ENCODE assay signal across 21 mouse cellular contexts in genomic region chr10:79684770-79685600, GRCm38 (mm10). TPM values are rescaled to one million over a fixed set of nuclear protein-coding genes. Genes with fewer than 3 reads are reported as not detected.
DNase-seq lines count a peak whose midpoint lies in the region; ATAC-seq and TF ChIP-seq lines count a peak whose summit lies in the region.
"Had no signal": no experiment of that assay in that cellular context is flagged by ENCODE, and none has a peak within 500 bp of the region (broad histone marks: within the 10 kb centered on the region; RNA-seq: fewer than 3 reads in every experiment).

No protein-coding gene starts in this region.

- H3K4me3 ChIP-seq in gastrocnemius, adult 2 months, result peak overlapping the region; percentile 98
- no peak overlapping the region for H3K4me3 ChIP-seq in intestine, postnatal 0 days (ENCODE audit: low read depth, low read length)
- no peak overlapping the region for H3K4me3 ChIP-seq in intestine, embryonic 16.5 days (ENCODE audit: low read length)
- H3K4me3 ChIP-seq in E14TG2a.4 (replicated peaks; ENCODE audit: low read length), result peak overlapping the region; percentile 100
- H3K4me3 ChIP-seq in liver, embryonic 13.5 days (replicated peaks), result peak overlapping the region; percentile 91; the same call in 1 of the 2 replicates
- H3K4me3 ChIP-seq: embryonic facial prominence, embryonic 13.5 days; forebrain, embryonic 13.5 days had no signal

- ATAC-seq in intestine, postnatal 0 days, result no peak
- no peak for ATAC-seq in intestine, embryonic 16.5 days
- ATAC-seq in liver, embryonic 13.5 days (ENCODE audit: low read depth), result no peak
- ATAC-seq in frontal cortex, adult (ENCODE audit: low TSS enrichment), result no peak
- ATAC-seq: forebrain, embryonic 13.5 days; hindbrain, embryonic 16.5 days had no signal

- H3K27ac ChIP-seq in gastrocnemius, adult 2 months, result peak overlapping the region; percentile 99
- H3K27ac ChIP-seq in intestine, postnatal 0 days (ENCODE audit: low read depth, low read length), result no peak overlapping the region
- no peak overlapping the region for H3K27ac ChIP-seq in intestine, embryonic 16.5 days (ENCODE audit: low read length)
- peak overlapping the region; percentile 98; the same call in 1 of the 2 replicates for H3K27ac ChIP-seq in liver, embryonic 13.5 days
- H3K27ac ChIP-seq: embryonic facial prominence, embryonic 13.5 days; forebrain, embryonic 13.5 days; limb, embryonic 13.5 days had no signal

- H3K4me1 ChIP-seq in intestine, postnatal 0 days (replicated peaks; ENCODE audit: control insufficient read depth, insufficient read depth, low read length), result no peaks in the 10 kb centered on the region; the same call in 1 of the 2 replicates
- peaks cover 24% of the 10 kb centered on the region for H3K4me1 ChIP-seq in intestine, embryonic 16.5 days (ENCODE audit: control insufficient read depth, insufficient read depth, low read length)
- peaks cover 80% of the 10 kb centered on the region for H3K4me1 ChIP-seq in E14TG2a.4 (replicated peaks; ENCODE audit: low read depth, low read length)
- H3K4me1 ChIP-seq in liver, embryonic 13.5 days (replicated peaks), result peaks cover 42% of the 10 kb centered on the region

- intact Hi-C loops in gastrocnemius, adult 2 months (cut with DNase I), result no loop called here
- intact Hi-C loops in gastrocnemius, postnatal 14 days (cut with DNase I; ENCODE audit: low total_unique reads), result no loop called here

- H3K9ac ChIP-seq in intestine, postnatal 0 days (ENCODE audit: low read depth, low read length), result 0 out of 2 replicates have a peak overlapping the region, but pooled peaks have one; percentile 5
- H3K9ac ChIP-seq in intestine, embryonic 16.5 days (ENCODE audit: low read depth, low read length), result no peak overlapping the region
- peak overlapping the region; percentile 91 for H3K9ac ChIP-seq in liver, embryonic 13.5 days

- no peaks in the 10 kb centered on the region for H3K27me3 ChIP-seq in intestine, postnatal 0 days (replicated peaks; ENCODE audit: control insufficient read depth, insufficient read depth, low read length)
- H3K27me3 ChIP-seq in intestine, embryonic 16.5 days (replicated peaks; ENCODE audit: control insufficient read depth, insufficient read depth, low read length), result no peaks in the 10 kb centered on the region
- no peaks in the 10 kb centered on the region for H3K27me3 ChIP-seq in E14TG2a.4 (ENCODE audit: insufficient read depth, low read length)
- H3K27me3 ChIP-seq in liver, embryonic 13.5 days, result no peaks in the 10 kb centered on the region
- H3K27me3 ChIP-seq: embryonic facial prominence, embryonic 13.5 days; forebrain, embryonic 13.5 days; limb, embryonic 13.5 days had no signal

- DNase-seq in gastrocnemius, adult 2 months, result no peak
- no peak for DNase-seq in gastrocnemius, postnatal 14 days
- no peak for DNase-seq in liver, embryonic 13.5 days
- DNase-seq in lung, postnatal 36 days, result no peak
- DNase-seq: adrenal gland, postnatal 36 days; kidney, adult 9 months; right cerebral cortex, postnatal 25 days; thymus, adult 2 months had no signal

- peaks cover 50% of the 10 kb centered on the region for H3K36me3 ChIP-seq in intestine, postnatal 0 days (ENCODE audit: control insufficient read depth, insufficient read depth)
- H3K36me3 ChIP-seq in intestine, embryonic 16.5 days (ENCODE audit: control insufficient read depth, insufficient read depth, low read length), result peaks cover 35% of the 10 kb centered on the region
- H3K36me3 ChIP-seq in E14TG2a.4 (ENCODE audit: insufficient read depth, low read length), result peaks cover 68% of the 10 kb centered on the region
- peaks cover 64% of the 10 kb centered on the region for H3K36me3 ChIP-seq in liver, embryonic 13.5 days

- H3K4me2 ChIP-seq in intestine, postnatal 0 days (replicated peaks; ENCODE audit: low read depth), result no peak overlapping the region
- no peak overlapping the region for H3K4me2 ChIP-seq in intestine, embryonic 16.5 days (ENCODE audit: low read depth, low read length)
- peak overlapping the region; percentile 95 for H3K4me2 ChIP-seq in liver, embryonic 13.5 days

- no peaks in the 10 kb centered on the region for H3K9me3 ChIP-seq in intestine, postnatal 0 days (ENCODE audit: control insufficient read depth)
- no peaks in the 10 kb centered on the region for H3K9me3 ChIP-seq in intestine, embryonic 16.5 days (ENCODE audit: control insufficient read depth, low read length)
- no peaks in the 10 kb centered on the region for H3K9me3 ChIP-seq in E14TG2a.4 (ENCODE audit: low read length)
- H3K9me3 ChIP-seq in liver, embryonic 13.5 days (replicated peaks), result no peaks in the 10 kb centered on the region
- H3K9me3 ChIP-seq: embryonic facial prominence, embryonic 13.5 days; forebrain, embryonic 13.5 days; limb, embryonic 13.5 days had no signal

- no peak for TF ChIP-seq CTCF in gastrocnemius, adult 2 months (IDR thresholded peaks at IDR 0.05)
- TF ChIP-seq CTCF in intestine, postnatal 0 days (IDR thresholded peaks at IDR 0.05; ENCODE audit: low read depth), result no peak
- TF ChIP-seq CTCF in E14TG2a.4 (conservative IDR thresholded peaks at IDR 0.05; ENCODE audit: low read length), result no peak

- 94% methylated on average over 25 of the region's 25 CpGs for WGBS in intestine, postnatal 0 days
- WGBS in intestine, embryonic 16.5 days, result 94% methylated on average over 25 of the region's 25 CpGs
- WGBS in liver, embryonic 13.5 days (ENCODE audit: insufficient replicate concordance), result 90% methylated on average over 25 of the region's 25 CpGs

RNA-seq across cellular contexts. Expression of gene Cdc34, which starts 3.0 kb away (rescaled TPM):
- total RNA-seq in gastrocnemius, adult 2 months (2021), result 100 to 1,000 TPM; 366 to 415 TPM
- 100 to 1,000 TPM; 314 to 321 TPM for total RNA-seq in gastrocnemius, postnatal 14 days (2021)
- 88.0 and 89.6 TPM in 2 replicates for polyA plus RNA-seq in intestine, postnatal 0 days (2015; fragmentation: Nextera tagmentation; extraction: Ambion mirVana)
- 120 and 128 TPM in 2 replicates for polyA plus RNA-seq in intestine, embryonic 16.5 days (2015; fragmentation: Nextera tagmentation; extraction: Ambion mirVana)
- 164 and 166 TPM in 2 replicates for polyA plus RNA-seq in liver, embryonic 13.5 days (2015; fragmentation: Nextera tagmentation; extraction: Ambion mirVana)

RNA-seq across cellular contexts. Expression of gene Gzmm, which starts 3.8 kb away (rescaled TPM):
- 1 to 10 TPM; 7.2 to 9.8 TPM for total RNA-seq in gastrocnemius, adult 2 months (2021)
- total RNA-seq in gastrocnemius, postnatal 14 days (2021), result 1 to 10 TPM; 2.3 to 2.9 TPM
- 0.16 and 0.26 TPM in 2 replicates for polyA plus RNA-seq in intestine, postnatal 0 days (2015; fragmentation: Nextera tagmentation; extraction: Ambion mirVana)
- polyA plus RNA-seq in intestine, embryonic 16.5 days (2015; fragmentation: Nextera tagmentation; extraction: Ambion mirVana), result 0.21 and 0.56 TPM in 2 replicates
- polyA plus RNA-seq in liver, embryonic 13.5 days (2015; fragmentation: Nextera tagmentation; extraction: Ambion mirVana), result 0.22 and 0.32 TPM in 2 replicates

RNA-seq across cellular contexts. Expression of gene Tpgs1, which starts 15.8 kb away (rescaled TPM):
- 10 to 100 TPM; 18.4 to 19.2 TPM for total RNA-seq in gastrocnemius, adult 2 months (2021)
- 10 to 100 TPM; 22.6 to 24.0 TPM for total RNA-seq in gastrocnemius, postnatal 14 days (2021)
- 47.6 and 48.5 TPM in 2 replicates for polyA plus RNA-seq in intestine, postnatal 0 days (2015; fragmentation: Nextera tagmentation; extraction: Ambion mirVana)
- 56.8 and 64.4 TPM in 2 replicates for polyA plus RNA-seq in intestine, embryonic 16.5 days (2015; fragmentation: Nextera tagmentation; extraction: Ambion mirVana)
- 25.3 and 27.5 TPM in 2 replicates for polyA plus RNA-seq in liver, embryonic 13.5 days (2015; fragmentation: Nextera tagmentation; extraction: Ambion mirVana)

RNA-seq across cellular contexts. Expression of gene Bsg, which starts 19.3 kb away (rescaled TPM):
- 100 to 1,000 TPM; 650 to 652 TPM for total RNA-seq in gastrocnemius, adult 2 months (2021)
- 100 to 1,000 TPM; 496 to 497 TPM for total RNA-seq in gastrocnemius, postnatal 14 days (2021)
- polyA plus RNA-seq in intestine, postnatal 0 days (2015; fragmentation: Nextera tagmentation; extraction: Ambion mirVana), result 888 and 937 TPM in 2 replicates
- 1,158 and 1,189 TPM in 2 replicates for polyA plus RNA-seq in intestine, embryonic 16.5 days (2015; fragmentation: Nextera tagmentation; extraction: Ambion mirVana)
- 903 and 946 TPM in 2 replicates for polyA plus RNA-seq in liver, embryonic 13.5 days (2015; fragmentation: Nextera tagmentation; extraction: Ambion mirVana)

RNA-seq across cellular contexts. Expression of gene Madcam1, which starts 20.6 kb away (rescaled TPM):
- total RNA-seq in gastrocnemius, adult 2 months (2021), result not detected
- total RNA-seq in gastrocnemius, postnatal 14 days (2021), result not detected
- polyA plus RNA-seq in intestine, postnatal 0 days (2015; fragmentation: Nextera tagmentation; extraction: Ambion mirVana), result 15.6 and 16.9 TPM in 2 replicates
- 27.4 and 31.8 TPM in 2 replicates for polyA plus RNA-seq in intestine, embryonic 16.5 days (2015; fragmentation: Nextera tagmentation; extraction: Ambion mirVana)
- 0.24 and 0.27 TPM in 2 replicates for polyA plus RNA-seq in liver, embryonic 13.5 days (2015; fragmentation: Nextera tagmentation; extraction: Ambion mirVana)
- total RNA-seq: adrenal gland, postnatal 36 days; common myeloid progenitor, adult 5-6 weeks; gastrocnemius, adult 8-10 months; layer of hippocampus, adult 18-20 months; MEL; neutrophil, adult 5-6 weeks had no signal

Comparison
In these comparisons a context has a peak if more than half of its experiments do, and no peak if none do; other contexts are left out.
1. H3K27ac ChIP-seq: peak in gastrocnemius, adult 2 months (single experiment) and liver, embryonic 13.5 days (single experiment); none in intestine, postnatal 0 days (single experiment) and intestine, embryonic 16.5 days (single experiment).
2. H3K4me3 ChIP-seq: peak in gastrocnemius, adult 2 months (single experiment), E14TG2a.4 (single experiment) and liver, embryonic 13.5 days (single experiment); none in intestine, postnatal 0 days (single experiment) and intestine, embryonic 16.5 days (single experiment).